Mouse (Mus musculus) liver (tissue): ENCODE results near the gene Slc16a13.

ENCODE experiments used
- DNase-seq: peaks from one replicate; pipeline ENCODE4 v3.0.0-alpha.2; 2020; ENCODE audit warnings: mixed read lengths

The Slc16a13 gene

GRCm38 (mm10) chr11:70220731-70221602, at the start of gene Slc16a13:
Gene Slc16a13, minus strand, starts transcription at chr11:70221064.
- DNase-seq, result peak; percentile 97

GRCm38 (mm10) chr11:70266405-70266804, 45.5 kb upstream of the Slc16a13 start:
- no peak for DNase-seq

- DNase-seq, result no peak
Observed at GRCm38 (mm10) chr11:70265819-70266218, 45.0 kb upstream of the Slc16a13 start.

GRCm38 (mm10) chr11:70265252-70265651, 44.4 kb upstream of the Slc16a13 start:
- DNase-seq, result no peak

GRCm38 (mm10) chr11:70259035-70259434, 38.2 kb upstream of the Slc16a13 start:
- no peak for DNase-seq

GRCm38 (mm10) chr11:70254931-70255531, 34.2 kb upstream of the Slc16a13 start, which contains the start of gene Alox12:
Gene Alox12, minus strand, starts transcription at chr11:70255353.
- peak; percentile 19 for DNase-seq

- no peak for DNase-seq
Observed at GRCm38 (mm10) chr11:70254337-70254736, 33.5 kb upstream of the Slc16a13 start.

GRCm38 (mm10) chr11:70251853-70252252, 31.0 kb upstream of the Slc16a13 start:
- DNase-seq, result no peak

- DNase-seq, result no peak
Observed at GRCm38 (mm10) chr11:70250150-70250549, 29.3 kb upstream of the Slc16a13 start.

GRCm38 (mm10) chr11:70247136-70247845, 26.4 kb upstream of the Slc16a13 start:
- DNase-seq, result peak; percentile 73

- DNase-seq, result no peak
Observed at GRCm38 (mm10) chr11:70242591-70242990, 21.7 kb upstream of the Slc16a13 start.

GRCm38 (mm10) chr11:70239541-70240279, 18.8 kb upstream of the Slc16a13 start, which contains the start of the genes Gm21988 and Rnasek:
Gene Gm21988, minus strand, starts transcription at chr11:70239830.
Gene Rnasek, minus strand, starts transcription at chr11:70239842.
- peak; percentile 80 for DNase-seq

GRCm38 (mm10) chr11:70238591-70239440, 18.0 kb upstream of the Slc16a13 start:
- peak; percentile 48 for DNase-seq

GRCm38 (mm10) chr11:70237457-70238167, 16.7 kb upstream of the Slc16a13 start, which contains the start of gene 0610010K14Rik:
Gene 0610010K14Rik, minus strand, starts transcription at chr11:70237914.
- DNase-seq, result peak; percentile 98

GRCm38 (mm10) chr11:70236717-70237116, 15.9 kb upstream of the Slc16a13 start:
- peak; percentile 50 for DNase-seq

GRCm38 (mm10) chr11:70235254-70235900, 14.5 kb upstream of the Slc16a13 start:
- no peak for DNase-seq

- no peak for DNase-seq
Observed at GRCm38 (mm10) chr11:70234497-70234896, 13.6 kb upstream of the Slc16a13 start.

- DNase-seq, result no peak
Observed at GRCm38 (mm10) chr11:70234037-70234436, 13.2 kb upstream of the Slc16a13 start.

GRCm38 (mm10) chr11:70233016-70233415, 12.2 kb upstream of the Slc16a13 start:
- DNase-seq, result no peak

GRCm38 (mm10) chr11:70232546-70232945, 11.7 kb upstream of the Slc16a13 start:
- DNase-seq, result no peak
